15 mouse cellular contexts compared by ENCODE assay signal in the genomic region with DNA sequence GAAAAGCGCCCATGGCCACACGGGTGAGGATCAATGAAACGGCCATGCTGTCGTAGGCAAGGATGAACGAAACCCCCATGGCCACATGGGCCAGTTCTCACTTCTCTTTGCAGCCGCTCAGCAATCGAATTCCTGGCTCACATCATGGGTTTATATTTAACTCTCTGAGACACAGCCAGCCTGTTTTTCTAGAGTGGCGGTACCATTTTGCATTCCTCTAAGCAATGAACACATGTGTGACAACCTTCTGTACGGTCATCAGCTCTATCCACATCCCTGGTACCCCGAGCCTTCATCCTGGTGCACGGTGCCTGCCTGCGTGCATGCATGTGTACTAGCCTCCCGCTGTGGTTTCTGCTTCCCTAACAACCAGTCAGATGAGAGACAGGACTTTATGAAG. TPM values are rescaled to one million over a fixed set of nuclear protein-coding genes. Genes with fewer than 3 reads are reported as not detected.
DNase-seq lines count a peak whose midpoint lies in the region; ATAC-seq and TF ChIP-seq lines count a peak whose summit lies in the region.
"Had no signal": no experiment of that assay in that cellular context is flagged by ENCODE, and none has a peak within 500 bp of the region (broad histone marks: within the 10 kb centered on the region; RNA-seq: fewer than 3 reads in every experiment).

No protein-coding gene starts in this region.

- H3K36me3 ChIP-seq in limb, embryonic 13.5 days: peaks cover 22% of the 10 kb centered on the region
- H3K36me3 ChIP-seq in limb, embryonic 10.5 days: peaks cover 37% of the 10 kb centered on the region
- H3K36me3 ChIP-seq in heart, embryonic 15.5 days: no peaks in the 10 kb centered on the region; the same call in 1 of the 2 replicates
- no peaks in the 10 kb centered on the region for H3K36me3 ChIP-seq in kidney, postnatal 0 days (ENCODE audit: insufficient read depth, low read length)

- DNase-seq in kidney, adult 11 months: peak; percentile 54
- DNase-seq in kidney, postnatal 10 days: no peak
- no peak for DNase-seq in limb, embryonic 10.5 days (ENCODE audit: low spot score)
- DNase-seq in kidney, postnatal 0 days (ENCODE audit: low spot score): peak; percentile 8
- DNase-seq in adrenal gland, postnatal 10 days: no peak
- DNase-seq: adrenal gland, postnatal 25 days; embryo, embryonic 11 days; midbrain, embryonic 14.5 days; spleen, adult 18-20 months; thymus, postnatal 14 days had no signal

- ATAC-seq in limb, embryonic 13.5 days (ENCODE audit: low FRiP score, low read depth): no peak
- no peak for ATAC-seq in heart, embryonic 15.5 days (replicated peaks; ENCODE audit: insufficient number of reproducible peaks, insufficient read depth, low FRiP score, low read depth)
- no peak for ATAC-seq in kidney, postnatal 0 days (replicated peaks; ENCODE audit: low FRiP score, low read depth)

- peaks cover 5% of the 10 kb centered on the region; the same call in 1 of the 2 replicates for H3K9me3 ChIP-seq in limb, embryonic 13.5 days
- H3K9me3 ChIP-seq in limb, embryonic 10.5 days (replicated peaks): no peaks in the 10 kb centered on the region
- no peaks in the 10 kb centered on the region for H3K9me3 ChIP-seq in heart, embryonic 15.5 days (replicated peaks)
- no peaks in the 10 kb centered on the region for H3K9me3 ChIP-seq in kidney, postnatal 0 days (replicated peaks; ENCODE audit: low read length)
- H3K9me3 ChIP-seq: forebrain, embryonic 12.5 days; hindbrain, embryonic 10.5 days had no signal

- no peak overlapping the region for H3K9ac ChIP-seq in limb, embryonic 13.5 days
- no peak overlapping the region for H3K9ac ChIP-seq in heart, embryonic 15.5 days
- H3K9ac ChIP-seq in kidney, postnatal 0 days (ENCODE audit: low read depth, low read length): no peak overlapping the region
- H3K9ac ChIP-seq: forebrain, embryonic 12.5 days; liver, embryonic 14.5 days had no signal

- no peak overlapping the region for H3K4me2 ChIP-seq in limb, embryonic 13.5 days (replicated peaks)
- peak overlapping the region; percentile 27 for H3K4me2 ChIP-seq in heart, embryonic 15.5 days
- no peak overlapping the region for H3K4me2 ChIP-seq in kidney, postnatal 0 days (ENCODE audit: low read length)
- H3K4me2 ChIP-seq: forebrain, embryonic 12.5 days had no signal

- no peak overlapping the region for H3K4me3 ChIP-seq in limb, embryonic 13.5 days
- no peak overlapping the region for H3K4me3 ChIP-seq in limb, embryonic 10.5 days
- H3K4me3 ChIP-seq in heart, embryonic 15.5 days: no peak overlapping the region
- no peak overlapping the region for H3K4me3 ChIP-seq in kidney, postnatal 0 days (replicated peaks; ENCODE audit: low read depth, low read length)
- H3K4me3 ChIP-seq: forebrain, embryonic 12.5 days; hindbrain, embryonic 10.5 days had no signal

- H3K27ac ChIP-seq in limb, embryonic 13.5 days: peak overlapping the region; percentile 10; the same call in 1 of the 2 replicates
- H3K27ac ChIP-seq in limb, embryonic 10.5 days: no peak overlapping the region
- peak overlapping the region; percentile 74 for H3K27ac ChIP-seq in heart, embryonic 15.5 days
- H3K27ac ChIP-seq in kidney, postnatal 0 days: no peak overlapping the region
- H3K27ac ChIP-seq: forebrain, embryonic 12.5 days; hindbrain, embryonic 10.5 days; liver, embryonic 14.5 days had no signal

- peaks cover 26% of the 10 kb centered on the region for H3K4me1 ChIP-seq in limb, embryonic 13.5 days
- H3K4me1 ChIP-seq in limb, embryonic 10.5 days: no peaks in the 10 kb centered on the region
- peaks cover 67% of the 10 kb centered on the region for H3K4me1 ChIP-seq in heart, embryonic 15.5 days (replicated peaks)
- 0 out of 2 replicates have a peak, but pooled peaks cover 3% of the 10 kb centered on the region for H3K4me1 ChIP-seq in kidney, postnatal 0 days (replicated peaks; ENCODE audit: insufficient read depth, low read length)
- H3K4me1 ChIP-seq: forebrain, embryonic 12.5 days had no signal

- H3K27me3 ChIP-seq in limb, embryonic 13.5 days: no peaks in the 10 kb centered on the region
- no peaks in the 10 kb centered on the region for H3K27me3 ChIP-seq in limb, embryonic 10.5 days (ENCODE audit: low read depth, poor library complexity, severe bottlenecking)
- H3K27me3 ChIP-seq in heart, embryonic 15.5 days: no peaks in the 10 kb centered on the region
- H3K27me3 ChIP-seq in kidney, postnatal 0 days (ENCODE audit: insufficient read depth, low read length): no peaks in the 10 kb centered on the region
- H3K27me3 ChIP-seq: forebrain, embryonic 12.5 days had no signal

- WGBS in limb, embryonic 13.5 days: 77% methylated on average over 13 of the region's 13 CpGs
- 97% methylated on average over 13 of the region's 13 CpGs for WGBS in limb, embryonic 10.5 days
- 44% methylated on average over 13 of the region's 13 CpGs for WGBS in heart, embryonic 15.5 days
- WGBS in kidney, postnatal 0 days: 72% methylated on average over 13 of the region's 13 CpGs

- TF ChIP-seq CTCF in kidney, postnatal 0 days (IDR thresholded peaks at IDR 0.05; ENCODE audit: low read depth): no peak

RNA-seq across cellular contexts. Expression of gene Egln1, which starts 19.0 kb away (rescaled TPM):
- polyA plus RNA-seq in limb, embryonic 13.5 days (2015; fragmentation: Nextera tagmentation; extraction: Ambion mirVana): 11.9 and 13.5 TPM in 2 replicates
- 9.9 and 10.1 TPM in 2 replicates for polyA plus RNA-seq in limb, embryonic 10.5 days (2016; fragmentation: Nextera tagmentation; extraction: Ambion mirVana)
- 16.7 and 18.4 TPM in 2 replicates for polyA plus RNA-seq in heart, embryonic 15.5 days (2015; fragmentation: Nextera tagmentation; extraction: Ambion mirVana)
- polyA plus RNA-seq in kidney, postnatal 0 days (2015; fragmentation: Nextera tagmentation; extraction: Ambion mirVana): 9.4 and 9.5 TPM in 2 replicates
- total RNA-seq in adrenal gland, postnatal 10 days (2021): 10 to 100 TPM; 66.9 to 73.0 TPM

RNA-seq across cellular contexts. Expression of gene Sprtn, which starts 32.4 kb away (rescaled TPM):
- 9.1 and 9.3 TPM in 2 replicates for polyA plus RNA-seq in limb, embryonic 13.5 days (2015; fragmentation: Nextera tagmentation; extraction: Ambion mirVana)
- polyA plus RNA-seq in limb, embryonic 10.5 days (2016; fragmentation: Nextera tagmentation; extraction: Ambion mirVana): 9.3 and 10.4 TPM in 2 replicates
- 7.2 and 9.6 TPM in 2 replicates for polyA plus RNA-seq in heart, embryonic 15.5 days (2015; fragmentation: Nextera tagmentation; extraction: Ambion mirVana)
- polyA plus RNA-seq in kidney, postnatal 0 days (2015; fragmentation: Nextera tagmentation; extraction: Ambion mirVana): 7.9 and 8.3 TPM in 2 replicates
- 10 to 100 TPM; 20.2 to 21.3 TPM for total RNA-seq in adrenal gland, postnatal 10 days (2021)

RNA-seq across cellular contexts. Expression of gene Exoc8, which starts 32.6 kb away (rescaled TPM):
- polyA plus RNA-seq in limb, embryonic 13.5 days (2015; fragmentation: Nextera tagmentation; extraction: Ambion mirVana): 8.4 and 8.5 TPM in 2 replicates
- 8.7 and 9.2 TPM in 2 replicates for polyA plus RNA-seq in limb, embryonic 10.5 days (2016; fragmentation: Nextera tagmentation; extraction: Ambion mirVana)
- polyA plus RNA-seq in heart, embryonic 15.5 days (2015; fragmentation: Nextera tagmentation; extraction: Ambion mirVana): 6.5 and 7.6 TPM in 2 replicates
- 5.6 and 6.1 TPM in 2 replicates for polyA plus RNA-seq in kidney, postnatal 0 days (2015; fragmentation: Nextera tagmentation; extraction: Ambion mirVana)
- 10 to 100 TPM; 21.0 to 21.1 TPM for total RNA-seq in adrenal gland, postnatal 10 days (2021)

Comparison
In these comparisons a context has a peak if more than half of its experiments do, and no peak if none do; other contexts are left out.
1. DNase-seq: peak in kidney, adult 11 months (single experiment) and kidney, postnatal 0 days (single experiment); none in kidney, postnatal 10 days (single experiment), limb, embryonic 10.5 days (single experiment) and adrenal gland, postnatal 10 days (single experiment).
2. H3K27ac ChIP-seq: peak in limb, embryonic 13.5 days (single experiment) and heart, embryonic 15.5 days (single experiment); none in limb, embryonic 10.5 days (single experiment) and kidney, postnatal 0 days (single experiment).